Mouse (Mus musculus): ENCODE results near the gene Gmeb2. TPM values are rescaled to one million over a fixed set of nuclear protein-coding genes. Genes with fewer than 3 reads are reported as not detected.

Gene Gmeb2
- polyA plus RNA-seq, 1 experiment, result 12.8 TPM

DNA sequence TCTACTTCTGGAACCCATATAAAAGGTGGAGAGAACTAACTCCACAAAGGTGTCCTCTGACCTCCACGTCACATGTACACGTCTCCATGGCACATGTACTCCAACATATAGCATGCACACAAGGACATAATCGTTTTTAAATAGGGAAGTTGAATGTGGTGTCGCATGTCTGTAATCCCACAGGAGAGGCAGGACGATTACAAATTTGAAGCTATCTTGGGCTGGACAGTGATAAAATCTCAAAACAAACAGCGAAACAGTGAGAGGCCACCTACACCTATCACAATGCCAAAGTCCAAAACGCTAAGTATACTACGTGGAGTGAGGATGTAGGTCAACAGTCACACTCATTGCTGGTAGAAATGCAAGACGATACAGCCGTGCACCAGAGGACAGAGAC lies 38.6 kb downstream of the Gmeb2 start:
- H3K27me3 ChIP-seq (replicated peaks; ENCODE audit: control insufficient read depth, insufficient read depth, low read length), result no peaks in the 10 kb centered on the region
- no peak overlapping the region for H3K27ac ChIP-seq (ENCODE audit: insufficient read depth, low read depth, low read length)
- 70% methylated on average over 10 of the region's 10 CpGs for WGBS
- H3K36me3 ChIP-seq (ENCODE audit: control insufficient read depth, insufficient read depth, low read length), result no peaks in the 10 kb centered on the region
- 0 out of 2 replicates have a peak, but pooled peaks cover under 1% of the 10 kb centered on the region for H3K4me1 ChIP-seq (ENCODE audit: control insufficient read depth, insufficient read depth, low read length)
- TF ChIP-seq POLR2A (IDR thresholded peaks at IDR 0.05; ENCODE audit: low read depth, low read length) (no peak), CTCF (conservative IDR thresholded peaks at IDR 0.05; ENCODE audit: insufficient read depth, insufficient read length, low read depth, low read length) (no peak)
- H3K4me3 ChIP-seq (ENCODE audit: insufficient read depth, low read depth, low read length), result no peak overlapping the region
- no peak for DNase-seq

DNA sequence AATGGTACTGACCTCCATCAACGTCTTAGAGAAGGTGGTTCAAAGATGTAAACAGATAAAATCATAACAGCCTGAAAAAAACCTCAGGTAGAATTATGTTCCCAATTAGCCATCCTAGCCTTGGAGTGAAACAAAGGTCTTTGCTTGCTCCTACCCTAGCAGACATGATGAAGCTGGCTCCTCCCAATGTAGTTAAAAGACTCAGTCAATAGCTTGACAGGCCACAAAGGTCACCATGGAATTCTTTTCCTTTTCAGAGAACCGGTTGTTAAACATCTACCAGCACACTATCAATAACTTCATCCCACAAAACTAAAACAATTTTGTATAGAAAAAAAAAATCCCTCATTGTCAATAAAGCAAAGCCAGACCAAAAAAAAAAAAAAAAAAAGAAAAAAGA lies 42.8 kb downstream of the Gmeb2 start:
- peak; percentile 47 for DNase-seq
- 35% methylated on average over 2 of the region's 2 CpGs for WGBS
- TF ChIP-seq POLR2A (IDR thresholded peaks at IDR 0.05; ENCODE audit: low read depth, low read length), result no peak
- TF ChIP-seq CTCF (conservative IDR thresholded peaks at IDR 0.05; ENCODE audit: insufficient read depth, insufficient read length, low read depth, low read length), result no peak
- Histone ChIP-seq H3K4me1 (ENCODE audit: control insufficient read depth, insufficient read depth, low read length) (0 out of 2 replicates have a peak, but pooled peaks cover 2% of the 10 kb centered on the region), H3K36me3 (ENCODE audit: control insufficient read depth, insufficient read depth, low read length) (no peaks in the 10 kb centered on the region), H3K27ac (ENCODE audit: insufficient read depth, low read depth, low read length) (no peak overlapping the region), H3K4me3 (ENCODE audit: insufficient read depth, low read depth, low read length) (no peak overlapping the region), H3K27me3 (replicated peaks; ENCODE audit: control insufficient read depth, insufficient read depth, low read length) (no peaks in the 10 kb centered on the region)

DNA sequence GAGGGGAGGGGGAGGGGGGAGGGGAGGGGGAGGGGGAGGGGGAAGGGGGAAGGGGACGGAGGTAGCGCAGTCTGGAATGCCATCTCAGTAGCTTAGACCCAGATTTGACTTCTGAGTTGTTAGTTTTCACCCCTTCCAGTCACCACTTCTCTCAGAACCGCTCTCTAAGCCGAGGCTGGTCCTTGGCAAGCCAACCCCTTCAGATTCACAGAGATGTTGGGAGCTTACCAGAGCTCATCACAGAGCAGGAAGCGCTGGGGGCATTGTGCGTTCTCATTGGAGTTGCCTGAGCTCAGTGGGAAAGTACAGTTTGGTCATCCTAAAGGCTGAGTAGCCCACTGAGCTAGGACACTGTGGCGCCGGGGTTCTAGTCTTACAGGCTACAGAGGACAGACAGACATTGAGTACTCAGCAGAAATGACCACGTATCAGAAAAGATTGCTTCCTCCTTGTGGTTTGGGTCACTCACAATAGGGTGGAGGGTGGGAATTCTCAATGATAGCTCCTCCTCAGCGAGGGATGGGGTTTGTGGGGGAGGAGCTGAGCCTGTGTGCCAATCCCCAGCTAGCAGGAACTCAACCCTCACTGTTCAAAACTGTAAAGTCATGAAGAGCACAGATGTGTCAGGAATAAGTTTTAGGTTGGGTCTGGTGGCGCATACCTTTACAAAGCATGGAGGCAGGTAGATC lies 44.0 kb downstream of the Gmeb2 start:
- DNase-seq, result peak; percentile 65
- 0 out of 2 replicates have a peak overlapping the region, but pooled peaks have one; percentile 43 for H3K27ac ChIP-seq (ENCODE audit: insufficient read depth, low read depth, low read length)
- H3K4me3 ChIP-seq (ENCODE audit: insufficient read depth, low read depth, low read length), result no peak overlapping the region; the same call in 1 of the 2 replicates
- WGBS, result 45% methylated on average over 9 of the region's 11 CpGs
- H3K27me3 ChIP-seq (replicated peaks; ENCODE audit: control insufficient read depth, insufficient read depth, low read length), result no peaks in the 10 kb centered on the region
- no peak for TF ChIP-seq CTCF (conservative IDR thresholded peaks at IDR 0.05; ENCODE audit: insufficient read depth, insufficient read length, low read depth, low read length)
- TF ChIP-seq POLR2A (IDR thresholded peaks at IDR 0.05; ENCODE audit: low read depth, low read length), result no peak
- H3K4me1 ChIP-seq (ENCODE audit: control insufficient read depth, insufficient read depth, low read length), result 0 out of 2 replicates have a peak, but pooled peaks cover 2% of the 10 kb centered on the region
- no peaks in the 10 kb centered on the region for H3K36me3 ChIP-seq (ENCODE audit: control insufficient read depth, insufficient read depth, low read length)

- Histone ChIP-seq H3K4me3 (ENCODE audit: insufficient read depth, low read depth, low read length) (no peak overlapping the region), H3K27ac (ENCODE audit: insufficient read depth, low read depth, low read length) (no peak overlapping the region), H3K4me1 (ENCODE audit: control insufficient read depth, insufficient read depth, low read length) (0 out of 2 replicates have a peak, but pooled peaks cover 2% of the 10 kb centered on the region), H3K36me3 (ENCODE audit: control insufficient read depth, insufficient read depth, low read length) (no peaks in the 10 kb centered on the region), H3K27me3 (replicated peaks; ENCODE audit: control insufficient read depth, insufficient read depth, low read length) (no peaks in the 10 kb centered on the region)
- WGBS, result 47% methylated on average over 3 of the region's 3 CpGs
- no peak for TF ChIP-seq CTCF (conservative IDR thresholded peaks at IDR 0.05; ENCODE audit: insufficient read depth, insufficient read length, low read depth, low read length)
- no peak for TF ChIP-seq POLR2A (IDR thresholded peaks at IDR 0.05; ENCODE audit: low read depth, low read length)
- no peak for DNase-seq
Measured at GRCm38 (mm10) chr2:181242314-181242665, 45.5 kb downstream of the Gmeb2 start.

GRCm38 (mm10) chr2:181241602-181242313 lies 46.1 kb downstream of the Gmeb2 start, which contains the start of gene Helz2:
Gene Helz2 (minus strand): TSS chr2:181242027.
- TF ChIP-seq CTCF (conservative IDR thresholded peaks at IDR 0.05; ENCODE audit: insufficient read depth, insufficient read length, low read depth, low read length) (no peak), POLR2A (IDR thresholded peaks at IDR 0.05; ENCODE audit: low read depth, low read length) (peak; percentile 9)
- Histone ChIP-seq H3K4me1 (ENCODE audit: control insufficient read depth, insufficient read depth, low read length) (0 out of 2 replicates have a peak, but pooled peaks cover 2% of the 10 kb centered on the region), H3K4me3 (ENCODE audit: insufficient read depth, low read depth, low read length) (peak within 1 kb of the TSS; percentile 59), H3K27me3 (replicated peaks; ENCODE audit: control insufficient read depth, insufficient read depth, low read length) (no peaks in the 10 kb centered on the region), H3K36me3 (ENCODE audit: control insufficient read depth, insufficient read depth, low read length) (no peaks in the 10 kb centered on the region), H3K27ac (ENCODE audit: insufficient read depth, low read depth, low read length) (peak within 1 kb of the TSS; percentile 2; the same call in 1 of the 2 replicates)
- DNase-seq, result peak; percentile 70
- 2% methylated on average over 16 of the region's 16 CpGs for WGBS

GRCm38 (mm10) chr2:181240806-181241440 lies 46.9 kb downstream of the Gmeb2 start:
- DNase-seq, result no peak
- 86% methylated on average over 13 of the region's 13 CpGs for WGBS
- H3K27me3 ChIP-seq (replicated peaks; ENCODE audit: control insufficient read depth, insufficient read depth, low read length), result no peaks in the 10 kb centered on the region
- 0 out of 2 replicates have a peak, but pooled peaks cover 2% of the 10 kb centered on the region for H3K4me1 ChIP-seq (ENCODE audit: control insufficient read depth, insufficient read depth, low read length)
- H3K4me3 ChIP-seq (ENCODE audit: insufficient read depth, low read depth, low read length), result peak overlapping the region; percentile 59
- no peak overlapping the region for H3K27ac ChIP-seq (ENCODE audit: insufficient read depth, low read depth, low read length)
- H3K36me3 ChIP-seq (ENCODE audit: control insufficient read depth, insufficient read depth, low read length), result no peaks in the 10 kb centered on the region
- no peak for TF ChIP-seq POLR2A (IDR thresholded peaks at IDR 0.05; ENCODE audit: low read depth, low read length)
- TF ChIP-seq CTCF (conservative IDR thresholded peaks at IDR 0.05; ENCODE audit: insufficient read depth, insufficient read length, low read depth, low read length), result no peak

All from kidney, adult 2 months (tissue).